Mouse (Mus musculus) liver, adult (tissue): ENCODE measurements around the gene Sema4f.

Source experiments
- GATA4 ChIP-seq: IDR thresholded peaks from 2 replicates; pipeline ENCODE4 v1.6.1; 2014; ENCODE audit warnings: mild to moderate bottlenecking, low read length; ENCODE audit not compliant: insufficient replicate concordance

Sema4f gene

DNA sequence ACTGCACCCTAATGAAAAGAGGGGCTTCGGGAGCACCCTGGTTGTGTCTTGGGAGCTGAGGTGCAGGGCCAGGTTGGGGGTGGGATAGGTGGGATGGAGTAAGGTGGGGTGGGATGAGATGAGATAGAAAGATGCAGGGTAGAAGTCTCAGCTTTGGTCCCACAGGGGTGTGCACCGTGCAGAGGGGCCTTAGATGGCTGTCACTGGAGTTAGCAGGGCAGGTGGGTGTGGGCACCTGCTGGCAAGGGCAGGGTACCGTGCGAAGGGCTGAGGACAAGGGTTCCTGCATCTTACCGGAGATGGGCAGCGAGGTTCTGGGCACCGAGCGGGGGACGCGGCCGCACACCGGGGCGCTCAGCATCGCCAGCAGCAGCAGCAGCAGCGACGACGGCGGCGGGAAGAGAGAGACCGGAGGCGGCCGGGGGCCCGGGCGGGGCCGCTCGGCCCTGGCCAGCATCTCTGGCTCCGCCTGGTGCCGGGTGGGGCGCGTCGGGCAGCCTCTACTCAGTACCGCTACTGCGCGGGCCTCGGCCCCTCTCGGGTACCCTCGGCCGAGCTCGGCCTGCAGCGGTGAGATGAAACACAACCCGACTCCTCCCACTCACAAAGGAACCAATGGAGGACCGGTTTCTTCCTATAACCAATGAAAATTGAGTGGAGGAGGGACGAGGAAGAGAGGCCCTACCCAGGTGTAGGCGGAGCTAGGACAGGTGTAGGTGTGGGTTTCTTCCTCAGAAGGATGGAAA lies at the start of gene Sema4f:
Gene Sema4f, minus strand, starts transcription at position 603 of the 746 bp plus-strand sequence.
- TF ChIP-seq GATA4: no peak

DNA sequence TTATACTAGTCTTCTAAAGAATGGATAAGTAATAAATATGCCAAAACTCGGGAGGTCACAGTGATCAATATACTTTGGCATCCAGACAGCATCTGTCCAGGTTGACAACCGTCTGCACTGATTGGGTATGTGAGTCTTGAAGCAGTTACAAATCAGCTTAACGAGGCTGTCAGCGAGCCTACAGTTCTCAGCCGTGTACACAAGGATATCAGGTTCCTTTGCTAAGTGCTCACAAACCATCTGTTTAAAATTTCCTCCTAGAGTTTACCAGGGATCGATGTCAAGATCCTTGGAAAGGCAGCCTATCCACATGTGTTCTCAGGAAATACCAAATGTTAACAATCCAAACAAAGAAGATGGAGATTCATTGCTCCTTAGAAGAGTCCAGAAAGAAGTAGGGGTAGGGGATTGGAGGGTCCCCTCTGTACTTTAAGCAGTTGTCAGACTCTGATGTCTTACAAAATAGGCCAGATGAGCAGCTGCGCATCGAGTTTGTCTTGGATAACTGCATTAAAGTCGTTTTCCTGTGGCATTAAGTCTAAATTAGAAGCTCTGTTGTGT lies 47.9 kb upstream of the Sema4f start:
- no peak for TF ChIP-seq GATA4

- no peak for TF ChIP-seq GATA4
Observed at GRCm38 (mm10) chr6:82971031-82971430, 31.5 kb upstream of the Sema4f start.

- no peak for TF ChIP-seq GATA4
Observed at GRCm38 (mm10) chr6:82969249-82970084, 29.9 kb upstream of the Sema4f start.

- TF ChIP-seq GATA4: no peak
Observed at GRCm38 (mm10) chr6:82961664-82962063, 22.1 kb upstream of the Sema4f start.

DNA sequence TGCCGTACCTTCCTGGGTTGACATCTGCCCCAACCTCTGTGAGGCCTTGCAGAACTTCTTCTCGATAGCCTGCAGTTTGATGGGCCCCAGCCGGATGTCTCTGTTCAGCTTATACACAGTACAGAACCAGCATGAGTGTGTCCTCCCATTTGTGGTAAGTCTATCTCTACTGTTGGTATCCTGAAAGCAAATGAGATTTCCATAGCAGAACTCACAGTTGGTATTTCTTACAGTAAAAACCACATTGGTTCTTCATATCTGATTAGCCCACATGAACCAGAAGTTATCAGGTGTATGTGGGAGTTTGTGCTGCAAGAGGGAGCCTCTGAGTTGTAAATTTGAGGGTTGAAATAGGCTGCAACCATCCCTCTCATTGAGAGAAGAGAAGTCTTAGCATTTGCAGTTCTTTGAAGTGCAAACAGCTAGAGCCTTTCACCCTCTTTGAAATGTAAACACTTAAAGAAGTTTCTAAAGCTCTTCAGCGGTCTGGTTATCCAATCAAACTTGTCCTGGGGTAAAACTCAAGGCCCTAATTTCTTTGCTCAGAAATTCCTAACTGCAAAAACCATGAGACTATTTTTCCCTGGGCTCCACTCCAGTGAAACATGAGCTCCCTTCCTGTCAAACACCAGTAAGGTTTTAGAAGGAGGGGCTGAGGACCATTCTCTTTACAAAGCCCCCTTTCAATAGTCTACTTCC lies 17.1 kb upstream of the Sema4f start:
- no peak for TF ChIP-seq GATA4

DNA sequence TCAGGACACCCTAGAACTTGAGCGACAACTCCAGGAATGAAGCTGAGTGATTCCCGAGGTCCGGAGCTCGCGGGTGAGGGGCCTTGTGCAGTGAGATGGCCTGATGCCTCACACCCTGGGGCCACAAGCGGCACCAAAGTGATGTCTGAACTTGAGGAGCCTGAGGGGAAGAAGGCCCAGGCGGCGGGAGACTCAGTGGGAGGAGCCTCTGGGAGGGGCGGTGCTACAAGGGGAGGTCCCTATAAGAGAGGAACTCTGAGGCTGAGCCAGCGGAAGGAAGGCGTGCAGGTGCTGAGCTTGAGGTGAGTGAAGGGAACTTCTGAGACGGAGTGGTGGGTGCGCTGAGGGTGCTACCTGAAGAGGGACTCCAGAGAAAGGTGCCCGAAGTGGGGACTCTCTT lies 7.1 kb upstream of the Sema4f start, which contains the start of gene M1ap:
Gene M1ap, plus strand, starts transcription at position 252 of the 400 bp plus-strand sequence.
- no peak for TF ChIP-seq GATA4

GRCm38 (mm10) chr6:82945750-82946149 lies 6.2 kb upstream of the Sema4f start:
- no peak for TF ChIP-seq GATA4

GRCm38 (mm10) chr6:82940765-82941164 lies 1.2 kb upstream of the Sema4f start:
- TF ChIP-seq GATA4: no peak

GRCm38 (mm10) chr6:82934616-82935230 lies 4.8 kb downstream of the Sema4f start:
- TF ChIP-seq GATA4: no peak

GRCm38 (mm10) chr6:82927617-82928016 lies 12.0 kb downstream of the Sema4f start:
- TF ChIP-seq GATA4: no peak

GRCm38 (mm10) chr6:82926528-82926927 lies 13.0 kb downstream of the Sema4f start:
- TF ChIP-seq GATA4: no peak

DNA sequence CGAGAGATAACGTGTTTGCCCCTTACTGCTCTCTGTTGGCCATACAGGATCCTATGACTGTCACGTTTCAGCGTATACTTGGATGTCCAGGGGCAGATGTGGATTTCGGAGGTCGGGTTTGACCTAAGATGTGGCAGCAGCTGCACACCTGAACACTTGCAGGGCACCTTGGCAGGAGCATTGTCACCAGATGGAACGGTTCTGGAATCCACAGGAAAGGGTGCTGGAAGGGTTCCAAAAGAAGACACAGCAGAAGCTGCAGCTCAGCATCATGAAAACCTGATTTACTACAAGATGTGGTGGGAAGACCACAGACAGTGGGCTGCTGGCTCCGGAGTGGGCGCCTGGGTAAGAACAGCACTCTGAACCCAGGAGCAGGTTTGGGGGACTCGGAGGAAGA lies 13.5 kb downstream of the Sema4f start:
- TF ChIP-seq GATA4: no peak

- TF ChIP-seq GATA4: no peak
Observed at GRCm38 (mm10) chr6:82925005-82925404, 14.6 kb downstream of the Sema4f start.
